Mouse (Mus musculus) B cell, adult 2 months (primary cell): ENCODE results near the gene Clec4g.
"Not testable (repeated sequence)": the region's sequence is repeated elsewhere in the genome, so short reads cannot be mapped to it uniquely, and the experiment has no call there.

Source experiments
- DNase-seq, 2 experiments: peaks; one replicate each; pipeline ENCODE4 v3.0.0; 2022

The Clec4g gene

GRCm38 (mm10) chr8:3720551-3720950 lies at the start of gene Clec4g:
Clec4g (minus strand) TSS chr8:3720651.
- no peak for DNase-seq

GRCm38 (mm10) chr8:3768641-3769040 lies 48.2 kb upstream of the Clec4g start:
- DNase-seq, result not testable (repeated sequence)

DNA sequence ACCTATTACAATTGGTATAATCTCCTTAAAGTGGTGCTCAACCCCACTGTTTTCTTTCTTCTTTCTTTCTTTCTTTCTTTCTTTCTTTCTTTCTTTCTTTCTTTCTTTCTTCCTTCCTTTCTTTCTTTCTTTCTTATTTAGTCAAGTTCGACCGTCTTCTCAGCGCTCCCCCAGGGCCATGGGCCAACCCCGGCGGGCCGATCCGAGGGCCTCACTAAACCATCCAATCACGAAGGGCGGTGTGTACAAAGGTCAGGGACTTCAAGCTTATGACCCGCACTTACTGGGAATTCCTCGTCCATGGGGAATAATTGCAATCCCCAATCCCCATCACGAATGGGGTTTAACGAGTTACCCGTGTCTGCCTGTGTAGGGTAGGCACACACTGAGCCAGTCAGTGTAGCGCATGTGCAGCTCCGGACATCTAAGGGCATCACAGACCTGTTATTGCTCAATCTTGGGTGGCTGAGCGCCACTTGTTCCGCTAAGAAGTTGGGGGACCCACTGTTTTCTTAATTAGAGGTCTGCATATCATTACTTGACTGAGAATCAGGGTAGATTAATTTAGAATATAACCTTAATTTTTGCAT lies 33.9 kb upstream of the Clec4g start:
- peak; percentile 67 to 79 for DNase-seq

DNA sequence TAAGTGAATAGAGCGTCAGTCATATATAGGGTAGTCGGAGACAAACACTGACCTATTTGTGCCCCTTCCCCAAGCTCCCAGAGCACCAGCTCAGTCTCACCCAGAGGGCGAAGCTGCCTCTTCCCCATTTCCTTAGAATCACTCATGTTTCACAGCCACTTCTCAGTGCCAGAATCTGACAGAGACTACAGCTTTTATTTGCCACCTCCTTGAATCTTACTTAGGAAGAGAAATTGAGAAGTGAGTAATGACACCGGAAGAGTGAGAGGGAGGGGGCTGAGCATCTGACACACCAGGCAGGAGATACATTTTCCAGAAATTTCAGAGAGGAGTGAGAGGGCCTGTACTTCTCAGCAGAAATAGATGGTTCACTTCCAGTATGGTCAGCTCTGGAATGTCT lies 28.3 kb upstream of the Clec4g start, which contains the start of gene Cd209a:
Gene Cd209a (minus strand): TSS at position 224 of the 400 bp plus-strand sequence.
- no peak for DNase-seq

DNA sequence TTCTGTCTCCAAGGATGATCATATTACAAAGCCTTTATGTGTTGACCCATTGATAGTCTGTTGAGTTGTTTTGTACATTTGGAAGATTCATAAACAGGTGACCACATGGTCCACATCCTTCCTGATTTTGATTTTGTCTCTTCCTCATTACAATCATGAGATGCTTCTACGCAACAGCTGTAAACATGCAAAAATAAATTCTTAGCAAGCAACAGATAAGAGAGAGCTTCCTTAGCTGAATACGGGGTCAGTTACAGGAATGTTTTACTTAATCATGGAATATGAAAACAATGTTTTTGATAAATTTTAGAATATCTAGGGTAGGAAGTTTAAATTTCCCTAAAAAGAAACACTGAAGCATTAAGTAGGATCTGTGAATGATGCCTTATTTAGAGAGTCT lies 16.5 kb upstream of the Clec4g start:
- DNase-seq, result no peak

GRCm38 (mm10) chr8:3735599-3735998 lies 15.1 kb upstream of the Clec4g start:
- DNase-seq, result no peak

DNA sequence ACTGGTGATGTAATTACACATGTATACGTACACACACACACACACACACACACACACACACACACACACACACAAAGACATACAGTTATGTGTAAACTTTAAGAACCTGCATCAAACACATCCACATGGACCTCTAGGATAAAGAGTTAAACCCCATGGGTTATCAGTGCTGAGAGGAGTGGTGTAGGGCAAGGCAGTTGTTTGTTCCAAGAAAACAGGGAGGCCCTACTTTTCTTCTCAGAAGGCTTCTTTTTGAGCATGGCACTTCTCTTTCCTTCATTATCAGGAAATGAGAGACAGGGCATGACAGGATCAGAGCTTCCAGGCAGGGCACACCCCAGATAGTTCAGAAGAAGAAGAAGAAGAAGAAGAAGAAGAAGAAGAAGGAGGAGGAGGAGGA lies 13.6 kb upstream of the Clec4g start:
- no peak for DNase-seq

GRCm38 (mm10) chr8:3721041-3721440 lies 590 bp upstream of the Clec4g start:
- no peak for DNase-seq

GRCm38 (mm10) chr8:3718559-3718958 lies 1.9 kb downstream of the Clec4g start:
- peak; percentile 92 to 93 for DNase-seq

DNA sequence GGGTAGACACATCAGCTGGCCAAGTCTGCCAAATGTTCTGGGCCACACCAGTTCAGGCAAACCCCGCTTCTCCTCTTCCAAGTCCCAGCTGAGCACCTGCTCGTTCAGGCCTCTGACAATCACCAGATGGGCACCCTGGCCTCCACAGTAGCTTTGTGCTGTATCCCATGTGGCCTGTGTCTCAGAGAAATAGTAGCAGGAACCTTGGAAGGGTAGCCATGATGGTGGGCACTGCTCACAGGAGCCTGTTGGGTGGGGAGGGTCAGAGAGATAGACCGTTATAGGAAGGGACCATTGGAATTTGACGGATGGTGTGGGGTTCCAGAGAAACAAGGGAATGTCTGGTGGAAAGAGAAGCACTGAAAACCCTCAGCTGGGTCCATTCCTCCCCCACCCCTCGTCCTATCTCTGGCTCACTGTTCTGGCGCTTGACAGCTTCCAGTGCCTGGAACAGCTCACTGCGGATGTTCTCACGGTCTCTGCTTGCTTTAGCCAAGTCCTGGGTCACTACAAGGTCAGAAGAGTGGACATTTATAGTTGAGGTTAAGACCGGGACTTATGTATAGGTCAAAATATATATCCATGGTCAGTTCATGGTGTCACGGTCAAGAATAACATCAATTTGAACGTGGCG lies 3.0 kb downstream of the Clec4g start:
- no peak for DNase-seq

DNA sequence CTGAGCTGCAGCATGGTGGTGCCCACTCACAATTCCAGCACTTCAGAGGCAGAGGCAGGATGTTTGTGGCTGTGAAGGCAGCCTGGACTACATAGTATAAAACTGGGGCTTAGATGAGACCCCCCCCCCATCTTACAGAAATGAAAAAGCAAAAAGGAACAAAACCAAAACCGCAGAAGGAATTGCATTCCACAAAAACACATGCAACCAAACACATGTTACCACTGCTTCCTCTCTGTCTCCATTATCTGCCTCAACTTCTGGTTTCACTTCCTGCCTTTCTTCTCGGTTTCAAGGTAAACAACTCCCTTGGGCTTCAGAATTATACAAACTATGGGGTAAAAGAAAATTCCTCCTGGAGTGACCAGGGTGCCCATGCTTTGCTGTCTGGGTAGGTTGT lies 8.8 kb downstream of the Clec4g start:
- peak; percentile 50 to 55 for DNase-seq

GRCm38 (mm10) chr8:3710312-3710711 lies 10.1 kb downstream of the Clec4g start:
- peak in 1 of 2 experiments; percentile 27 for DNase-seq

DNA sequence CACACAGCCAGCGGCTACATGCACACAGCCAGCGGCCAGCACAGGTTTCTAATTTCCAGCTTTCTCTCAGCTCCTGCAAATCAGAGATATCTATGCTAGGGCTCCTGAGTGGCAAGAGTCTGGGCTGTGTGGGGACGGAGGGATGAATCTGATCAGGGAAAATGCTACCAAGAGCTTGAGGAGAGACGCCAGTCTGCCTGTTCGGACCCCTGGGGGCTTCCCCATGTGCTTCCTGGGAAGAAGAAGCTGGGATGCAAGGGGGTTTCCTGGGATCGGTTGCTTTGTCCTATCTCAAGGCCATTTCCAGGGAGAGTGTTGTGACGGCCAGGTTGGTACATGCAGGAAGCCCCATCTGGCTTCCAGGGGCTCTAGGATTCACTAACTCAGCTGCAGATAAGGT lies 12.8 kb downstream of the Clec4g start:
- DNase-seq, result no peak

GRCm38 (mm10) chr8:3705711-3706110 lies 14.7 kb downstream of the Clec4g start:
- no peak for DNase-seq

DNA sequence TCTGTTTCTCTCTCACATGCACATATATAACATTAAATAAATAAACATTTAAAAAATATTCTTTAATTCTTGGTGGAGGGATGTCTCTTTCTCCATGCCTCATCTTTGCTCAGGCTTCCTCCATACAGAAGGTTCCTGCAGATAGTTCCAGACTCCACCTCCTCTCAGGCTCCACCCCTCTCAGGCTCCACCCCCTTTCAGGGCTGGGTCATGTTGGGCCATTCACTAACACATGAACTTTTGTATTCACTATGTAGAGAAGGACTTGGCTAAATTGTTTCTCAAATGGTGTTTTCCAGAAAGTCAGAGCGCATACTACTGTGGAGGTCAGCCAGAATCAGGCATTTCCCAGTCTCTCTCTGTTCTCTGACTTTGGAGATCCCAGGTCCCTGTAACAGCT lies 19.0 kb downstream of the Clec4g start:
- DNase-seq, result peak; percentile 55 to 63

DNA sequence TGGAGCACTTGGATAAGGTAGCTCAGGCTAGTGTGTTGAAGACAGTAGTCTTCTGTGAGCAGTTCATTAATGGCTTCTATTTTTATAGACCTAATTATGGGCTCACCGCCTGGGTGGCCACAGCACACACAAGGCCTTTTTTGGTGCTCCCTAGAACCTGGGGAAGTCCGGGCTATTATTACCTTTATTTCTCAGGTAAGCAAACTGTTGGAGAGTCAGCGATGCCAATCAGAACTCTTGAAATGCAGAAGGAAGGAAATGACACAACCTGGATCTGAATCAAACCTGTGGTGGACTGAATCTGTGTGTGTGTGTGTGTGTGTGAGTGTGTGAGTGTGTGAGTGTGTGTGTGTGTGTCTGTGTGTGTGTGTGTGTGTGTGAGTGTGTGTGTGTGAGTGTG lies 26.3 kb downstream of the Clec4g start, which contains the start of gene Fcer2a:
Gene Fcer2a (minus strand): TSS at position 55 of the 400 bp plus-strand sequence.
- DNase-seq, result peak; percentile 60 to 73

GRCm38 (mm10) chr8:3690774-3691173 lies 29.7 kb downstream of the Clec4g start:
- no peak for DNase-seq

- no peak for DNase-seq
These were observed 32.9 kb downstream of the Clec4g start for GRCm38 (mm10) chr8:3687537-3687936.

GRCm38 (mm10) chr8:3685422-3685821 lies 35.0 kb downstream of the Clec4g start:
- DNase-seq, result no peak

DNA sequence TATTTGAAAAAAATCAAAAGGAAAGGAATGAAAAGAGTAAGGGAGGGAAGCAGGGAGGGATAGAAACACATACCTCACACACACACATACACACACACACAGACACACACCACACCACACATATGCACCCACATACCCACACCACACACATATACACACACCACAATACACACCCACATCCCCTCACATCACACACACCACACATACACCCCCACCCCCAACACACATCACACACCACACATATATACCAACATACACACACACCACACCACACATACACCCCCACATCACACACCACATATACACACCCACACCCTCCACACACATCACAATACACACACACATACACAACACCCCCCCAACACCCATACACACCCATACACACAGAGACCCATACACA lies 35.9 kb downstream of the Clec4g start:
- no peak for DNase-seq

- DNase-seq, result no peak
These were observed 36.9 kb downstream of the Clec4g start for GRCm38 (mm10) chr8:3683408-3684176.

DNA sequence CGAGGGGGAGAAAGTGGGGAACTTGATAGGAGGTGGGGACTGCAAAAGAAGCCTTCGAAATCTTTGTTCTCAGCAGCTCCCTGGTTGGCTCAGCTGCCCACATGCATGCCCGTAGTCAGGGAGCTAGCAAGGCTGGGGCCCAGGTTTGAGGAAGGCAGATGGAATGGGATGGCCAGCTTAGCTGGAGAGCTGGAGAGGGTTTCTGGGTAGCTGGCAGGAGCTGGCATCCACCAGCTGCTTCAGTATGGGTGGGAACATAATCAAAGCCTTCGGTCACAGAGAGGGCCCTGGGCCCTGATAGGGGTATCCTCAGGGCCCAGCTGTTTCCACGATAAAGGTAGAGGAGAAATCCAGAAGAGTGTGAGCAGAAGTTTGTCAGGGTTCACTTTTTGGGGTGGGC lies 38.0 kb downstream of the Clec4g start:
- DNase-seq, result no peak

DNA sequence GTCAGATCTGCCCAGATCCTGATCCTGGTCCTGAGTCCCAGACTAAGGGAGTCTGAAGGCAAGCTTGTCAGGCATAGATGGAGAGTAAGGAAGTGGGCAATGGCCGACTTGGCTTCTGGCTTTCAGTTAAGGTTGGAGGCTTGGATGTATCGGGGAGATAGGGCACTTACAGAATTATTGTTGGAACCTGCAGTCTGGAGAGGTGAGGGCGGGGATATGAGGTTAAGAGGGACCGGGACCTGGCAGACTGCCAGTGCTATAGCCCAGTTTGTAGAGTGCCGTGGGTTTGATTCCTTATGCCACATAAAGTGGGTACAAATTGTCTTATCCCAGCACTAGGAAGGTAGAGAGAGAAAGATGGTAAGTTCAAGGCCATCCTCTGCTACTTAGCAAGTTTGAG lies 40.8 kb downstream of the Clec4g start:
- no peak for DNase-seq

GRCm38 (mm10) chr8:3679236-3679635 lies 41.2 kb downstream of the Clec4g start:
- no peak for DNase-seq
